Mouse (Mus musculus) limb, embryonic 14.5 days (tissue): ENCODE results near the gene Gpalpp1. TPM values are rescaled to one million over a fixed set of nuclear protein-coding genes. Genes with fewer than 3 reads are reported as not detected.

Source experiments
- ATAC-seq: fragments of 200-750 bp; cut with Nextera tagmentation; 2 replicates; pipeline ENCODE4 v1.8.0; 2017; ENCODE audit warnings: low read depth, moderate number of reproducible peaks, moderate TSS enrichment; ENCODE audit not compliant: low FRiP score
- DNase-seq: peaks from one replicate; pipeline ENCODE4 v3.0.0-alpha.2; 2015; ENCODE audit warnings: low spot score
- H3K27ac ChIP-seq: fragments of 300-500 bp; sonication (generic); replicated peaks from 2 replicates; pipeline ENCODE4 v1.5.1; 2014; ENCODE audit warnings: low read depth, mild to moderate bottlenecking, low read length, moderate library complexity, mixed read lengths
- H3K27me3 ChIP-seq: fragments of 300-500 bp; sonication (generic); 2 replicates; pipeline ENCODE4 v1.6.1; 2014; ENCODE audit warnings: low read length, mixed read lengths; ENCODE audit not compliant: control insufficient read depth, insufficient read depth
- H3K36me3 ChIP-seq: fragments of 300-500 bp; sonication (generic); 2 replicates; pipeline ENCODE4 v1.6.1; 2014; ENCODE audit warnings: mild to moderate bottlenecking, low read length, moderate library complexity, mixed read lengths; ENCODE audit not compliant: control insufficient read depth, insufficient read depth
- H3K4me1 ChIP-seq: fragments of 300-500 bp; sonication (generic); 2 replicates; pipeline ENCODE4 v1.6.1; 2014; ENCODE audit warnings: antibody characterized with exemption, low read length, mixed read lengths; ENCODE audit not compliant: control insufficient read depth, insufficient read depth
- H3K4me2 ChIP-seq: fragments of 300-500 bp; sonication (generic); replicated peaks from 2 replicates; pipeline ENCODE4 v1.6.1; 2014; ENCODE audit warnings: low read depth, mild to moderate bottlenecking, low read length, moderate library complexity; ENCODE audit not compliant: severe bottlenecking
- H3K4me3 ChIP-seq: fragments of 300-500 bp; sonication (generic); replicated peaks from 2 replicates; pipeline ENCODE4 v1.5.1; 2014; ENCODE audit warnings: low read length
- H3K9ac ChIP-seq: fragments of 300-500 bp; sonication (generic); 2 replicates; pipeline ENCODE4 v1.6.1; 2014; ENCODE audit warnings: mild to moderate bottlenecking, low read depth, low read length, moderate library complexity; ENCODE audit not compliant: severe bottlenecking
- H3K9me3 ChIP-seq: fragments of 300-500 bp; sonication (generic); 2 replicates; pipeline ENCODE4 v1.6.1; 2016; ENCODE audit warnings: low read length; ENCODE audit not compliant: control insufficient read depth
- POLR2A ChIP-seq: fragments of 200-500 bp; IDR thresholded peaks from 2 replicates; pipeline ENCODE4 v1.8.0; 2012; ENCODE audit warnings: inconsistent platforms, mild to moderate bottlenecking, moderate library complexity, borderline replicate concordance; ENCODE audit not compliant: insufficient read depth, insufficient read length; ENCODE audit errors: extremely low read depth
- WGBS: fragments of 180-500 bp; shearing (Covaris S2); extraction: QIAGEN DNeasy Blood & Tissue Kit; methylation state at CpG from one replicate; pipeline ENCODE4 v1.1.7; 2014; 5-methylcytosine and 5-hydroxymethylcytosine counted together
- polyA plus RNA-seq, 2 experiments: library from polyadenylated mRNA; depleted of rRNA in 1 of 2; stranded (reverse) in 1 of 2; unstranded in 1 of 2; fragments of >200 nt; fragmentation: Nextera tagmentation in 1 of 2; extraction: Ambion mirVana in 1 of 2; gene quantifications; 2 replicates each; pipeline versions ENCODE4 v1.2.1 to v1.2.3; 2012 to 2014

Gene Gpalpp1
- polyA plus RNA-seq, 2 experiments, result 10.6 to 12.7 TPM

GRCm38 (mm10) chr14:76152162-76153002, 41.8 kb upstream of the Gpalpp1 start:
- Histone ChIP-seq H3K4me2 (peak overlapping the region; percentile 70), H3K9me3 (no peaks in the 10 kb centered on the region), H3K4me3 (peak overlapping the region; percentile 75), H3K27ac (peak overlapping the region; percentile 96), H3K36me3 (no peaks in the 10 kb centered on the region), H3K9ac (peak overlapping the region; percentile 84), H3K4me1 (peaks cover 11% of the 10 kb centered on the region; the same call in 1 of the 2 replicates), H3K27me3 (no peaks in the 10 kb centered on the region)
- ATAC-seq (peak; percentile 94), DNase-seq (peak; percentile 97)
- under 1% methylated on average over 41 of the region's 41 CpGs for WGBS
- TF ChIP-seq POLR2A, result peak; percentile 86; the same call in 1 of the 2 replicates

- peak overlapping the region; percentile 84 for H3K9ac ChIP-seq
- H3K9me3 ChIP-seq, result no peaks in the 10 kb centered on the region
- H3K4me2 ChIP-seq, result peak overlapping the region; percentile 70
- peaks cover 11% of the 10 kb centered on the region; the same call in 1 of the 2 replicates for H3K4me1 ChIP-seq
- H3K4me3 ChIP-seq, result peak overlapping the region; percentile 75
- TF ChIP-seq POLR2A, result no peak
- 1% methylated on average over 10 of the region's 10 CpGs for WGBS
- DNase-seq (no peak), ATAC-seq (no peak)
- no peaks in the 10 kb centered on the region for H3K27me3 ChIP-seq
- no peaks in the 10 kb centered on the region for H3K36me3 ChIP-seq
- H3K27ac ChIP-seq, result peak overlapping the region; percentile 96
These were observed 41.2 kb upstream of the Gpalpp1 start for GRCm38 (mm10) chr14:76151820-76152161.

GRCm38 (mm10) chr14:76151011-76151410, 40.5 kb upstream of the Gpalpp1 start:
- 67% methylated on average over 2 of the region's 2 CpGs for WGBS
- peaks cover 11% of the 10 kb centered on the region; the same call in 1 of the 2 replicates for H3K4me1 ChIP-seq
- H3K27ac ChIP-seq, result no peak overlapping the region
- TF ChIP-seq POLR2A, result no peak
- no peaks in the 10 kb centered on the region for H3K36me3 ChIP-seq
- DNase-seq (no peak), ATAC-seq (no peak)
- no peaks in the 10 kb centered on the region for H3K9me3 ChIP-seq
- no peak overlapping the region for H3K9ac ChIP-seq
- H3K4me2 ChIP-seq, result no peak overlapping the region
- no peaks in the 10 kb centered on the region for H3K27me3 ChIP-seq
- H3K4me3 ChIP-seq, result no peak overlapping the region

- H3K27me3 ChIP-seq, result no peaks in the 10 kb centered on the region
- TF ChIP-seq POLR2A, result no peak
- no peak for ATAC-seq
- H3K4me3 ChIP-seq, result no peak overlapping the region
- 83% methylated on average over 11 of the region's 11 CpGs for WGBS
- H3K9ac ChIP-seq, result no peak overlapping the region
- H3K36me3 ChIP-seq, result no peaks in the 10 kb centered on the region
- no peak for DNase-seq
- no peak overlapping the region for H3K27ac ChIP-seq
- H3K4me1 ChIP-seq, result peaks cover 11% of the 10 kb centered on the region; the same call in 1 of the 2 replicates
- H3K9me3 ChIP-seq, result no peaks in the 10 kb centered on the region
- H3K4me2 ChIP-seq, result peak overlapping the region; percentile 32; the same call in 1 of the 2 replicates
These were observed 39.9 kb upstream of the Gpalpp1 start for GRCm38 (mm10) chr14:76150499-76150898.

- no peak for TF ChIP-seq POLR2A
- Histone ChIP-seq H3K36me3 (no peaks in the 10 kb centered on the region), H3K4me1 (peaks cover 11% of the 10 kb centered on the region; the same call in 1 of the 2 replicates), H3K27ac (no peak overlapping the region), H3K9me3 (no peaks in the 10 kb centered on the region), H3K4me2 (peak overlapping the region; percentile 32), H3K4me3 (0 out of 2 replicates have a peak overlapping the region, but pooled peaks have one; percentile 7), H3K9ac (no peak overlapping the region), H3K27me3 (no peaks in the 10 kb centered on the region)
- ATAC-seq (no peak), DNase-seq (peak; percentile 47)
- 28% methylated on average over 13 of the region's 13 CpGs for WGBS
These were observed 39.1 kb upstream of the Gpalpp1 start for GRCm38 (mm10) chr14:76149531-76150179.
